Mouse (Mus musculus) MEL (cell line): ENCODE measurements around the gene Spire2. TPM values are rescaled to one million over a fixed set of nuclear protein-coding genes. Genes with fewer than 3 reads are reported as not detected.

Experiments used
- DNase-seq: peaks from one replicate; pipeline ENCODE4 v3.0.0; 2011; ENCODE audit warnings: low read depth, low spot score
- H3K27ac ChIP-seq: 2 replicates; pipeline ENCODE4 v1.5.1; 2012; ENCODE audit warnings: low read depth, mild to moderate bottlenecking, control low read depth, low read length, moderate library complexity; ENCODE audit not compliant: control insufficient read depth
- H3K27me3 ChIP-seq, 2 experiments: fragments of 150-350 bp in 1 of 2; sonication (generic) in 1 of 2; 2 replicates each; pipeline ENCODE4 v1.6.1; 2012; ENCODE audit warnings: low read length in 2 of 2, mild to moderate bottlenecking in 2 of 2, improper control_type of control experiment in 1 of 2, moderate library complexity in 1 of 2; ENCODE audit not compliant: insufficient read depth in 2 of 2, control insufficient read depth in 1 of 2
- H3K36me3 ChIP-seq, 2 experiments: 2 replicates each; pipeline ENCODE4 v1.6.1; 2012 to 2014; ENCODE audit warnings: low read length in 2 of 2, improper control_type of control experiment in 1 of 2, inconsistent platforms in 1 of 2, mild to moderate bottlenecking in 1 of 2; ENCODE audit not compliant: insufficient read depth in 2 of 2, control insufficient read depth in 1 of 2
- H3K4me1 ChIP-seq, 2 experiments: fragments of 150-350 bp in 1 of 2; sonication (generic) in 1 of 2; 2 replicates each; pipeline ENCODE4 v1.6.1; 2012; ENCODE audit warnings: low read length in 2 of 2, improper control_type of control experiment in 1 of 2, mild to moderate bottlenecking in 1 of 2; ENCODE audit not compliant: insufficient read depth in 2 of 2, control insufficient read depth in 1 of 2
- H3K4me3 ChIP-seq, 2 experiments: fragments of 150-350 bp in 1 of 2; sonication (generic) in 1 of 2; 2 replicates each; pipeline ENCODE4 v1.5.1; 2012; ENCODE audit warnings: low read depth in 2 of 2, low read length in 2 of 2, mild to moderate bottlenecking in 2 of 2, moderate library complexity in 2 of 2, control low read depth in 1 of 2, improper control_type of control experiment in 1 of 2; ENCODE audit not compliant: control insufficient read depth in 1 of 2, insufficient read depth in 1 of 2
- H3K79me2 ChIP-seq: 2 replicates; pipeline ENCODE4 v1.6.1; 2012; ENCODE audit warnings: mild to moderate bottlenecking, low read length, moderate library complexity; ENCODE audit not compliant: control insufficient read depth, poor library complexity, insufficient read depth
- H3K9ac ChIP-seq: 2 replicates; pipeline ENCODE4 v1.6.1; 2012; ENCODE audit warnings: low read depth, mild to moderate bottlenecking, control low read depth, low read length, moderate library complexity; ENCODE audit not compliant: control insufficient read depth, poor library complexity, severe bottlenecking
- H3K9me3 ChIP-seq: fragments of 150-350 bp; sonication (generic); replicated peaks from 2 replicates; pipeline ENCODE4 v1.6.1; 2012; ENCODE audit warnings: mild to moderate bottlenecking, low read length, improper control_type of control experiment, moderate library complexity; ENCODE audit not compliant: insufficient read depth
- CHD1 ChIP-seq: IDR thresholded peaks from 2 replicates; pipeline ENCODE4 v1.6.1; 2012; ENCODE audit warnings: low read depth, mild to moderate bottlenecking, inconsistent platforms, low read length, improper control_type of control experiment
- CHD2 ChIP-seq: IDR thresholded peaks from 2 replicates; pipeline ENCODE4 v1.6.1; 2011; ENCODE audit warnings: low read length, improper control_type of control experiment
- CTCF ChIP-seq, 3 experiments: IDR thresholded peaks in 2 of 3; conservative IDR thresholded peaks in 1 of 3; 2 replicates each; pipeline ENCODE4 v1.5.1; 2011 to 2012; ENCODE audit warnings: low read length in 3 of 3, low read depth in 2 of 3, mild to moderate bottlenecking in 2 of 3, improper control_type of control experiment in 1 of 3, inconsistent platforms in 1 of 3, mixed read lengths in 1 of 3, moderate library complexity in 1 of 3; ENCODE audit not compliant: control insufficient read depth in 1 of 3, insufficient read depth in 1 of 3, poor library complexity in 1 of 3, severe bottlenecking in 1 of 3
- E2F4 ChIP-seq: IDR thresholded peaks from 2 replicates; pipeline ENCODE4 v1.6.1; 2011; ENCODE audit warnings: low read depth, low read length, improper control_type of control experiment, borderline replicate concordance
- ELF1 ChIP-seq: IDR thresholded peaks from 2 replicates; pipeline ENCODE4 v1.6.1; 2014; ENCODE audit warnings: low read depth, mild to moderate bottlenecking, inconsistent platforms, low read length, improper control_type of control experiment, moderate library complexity
- GABPA ChIP-seq: IDR thresholded peaks from 2 replicates; pipeline ENCODE4 v1.6.1; 2012; ENCODE audit warnings: low read depth, mild to moderate bottlenecking, inconsistent platforms, low read length, improper control_type of control experiment, moderate library complexity
- HCFC1 ChIP-seq: IDR thresholded peaks from 2 replicates; pipeline ENCODE4 v1.6.1; 2012; ENCODE audit warnings: low read depth, mild to moderate bottlenecking, inconsistent platforms, low read length, improper control_type of control experiment, moderate library complexity
- MAFK ChIP-seq: IDR thresholded peaks from 2 replicates; pipeline ENCODE4 v1.6.1; 2011; ENCODE audit warnings: low read depth, mild to moderate bottlenecking, low read length, improper control_type of control experiment, borderline replicate concordance
- MAX ChIP-seq: IDR thresholded peaks from 2 replicates; pipeline ENCODE4 v1.6.1; 2011; ENCODE audit warnings: low read length, improper control_type of control experiment
- MAZ ChIP-seq: IDR thresholded peaks from 2 replicates; pipeline ENCODE4 v1.6.1; 2012; ENCODE audit warnings: low read depth, mild to moderate bottlenecking, inconsistent platforms, low read length, improper control_type of control experiment
- MEF2A ChIP-seq: IDR thresholded peaks from 2 replicates; pipeline ENCODE4 v1.6.1; 2014; ENCODE audit warnings: low read depth, mild to moderate bottlenecking, inconsistent platforms, low read length, improper control_type of control experiment; ENCODE audit not compliant: poor library complexity, insufficient replicate concordance, severe bottlenecking; ENCODE audit errors: extremely low read depth
- MXI1 ChIP-seq: IDR thresholded peaks from 2 replicates; pipeline ENCODE4 v1.6.1; 2011; ENCODE audit warnings: mild to moderate bottlenecking, low read depth, low read length, improper control_type of control experiment
- MYB ChIP-seq: IDR thresholded peaks from 2 replicates; pipeline ENCODE4 v1.6.1; 2011; ENCODE audit warnings: mild to moderate bottlenecking, low read depth, low read length, improper control_type of control experiment
- POLR2A ChIP-seq, 2 experiments: IDR thresholded peaks; 2 replicates each; pipeline ENCODE4 v1.6.1; 2011 to 2012; ENCODE audit warnings: low read length in 2 of 2, mild to moderate bottlenecking in 2 of 2, control low read depth in 1 of 2, improper control_type of control experiment in 1 of 2, low read depth in 1 of 2, moderate library complexity in 1 of 2; ENCODE audit not compliant: control insufficient read depth in 1 of 2, insufficient read depth in 1 of 2, poor library complexity in 1 of 2
- POLR2AphosphoS2 ChIP-seq: IDR thresholded peaks from 2 replicates; pipeline ENCODE4 v1.6.1; 2011; ENCODE audit warnings: low read length, improper control_type of control experiment
- POLR2AphosphoS5 ChIP-seq: IDR thresholded peaks from 2 replicates; pipeline ENCODE4 v1.6.1; 2012; ENCODE audit warnings: low read depth, borderline replicate concordance, mild to moderate bottlenecking, inconsistent platforms, low read length, moderate library complexity, mixed read lengths
- RAD21 ChIP-seq: IDR thresholded peaks from 2 replicates; pipeline ENCODE4 v1.6.1; 2011; ENCODE audit warnings: mild to moderate bottlenecking, low read depth, low read length, improper control_type of control experiment
- RCOR1 ChIP-seq: IDR thresholded peaks from 2 replicates; pipeline ENCODE4 v1.6.1; 2012; ENCODE audit warnings: low read depth, mild to moderate bottlenecking, inconsistent platforms, low read length, improper control_type of control experiment
- SIN3A ChIP-seq: IDR thresholded peaks from 2 replicates; pipeline ENCODE4 v1.6.1; 2012; ENCODE audit warnings: low read length, improper control_type of control experiment, inconsistent platforms
- TAL1 ChIP-seq: IDR thresholded peaks from 2 replicates; pipeline ENCODE4 v1.6.1; 2012; ENCODE audit warnings: mild to moderate bottlenecking, inconsistent platforms, low read length, moderate library complexity, mixed read lengths
- TCF12 ChIP-seq: IDR thresholded peaks from 2 replicates; pipeline ENCODE4 v1.6.1; 2014; ENCODE audit warnings: low read depth, mild to moderate bottlenecking, inconsistent platforms, low read length, improper control_type of control experiment, moderate library complexity
- UBTF ChIP-seq: IDR thresholded peaks from 2 replicates; pipeline ENCODE4 v1.6.1; 2012; ENCODE audit warnings: low read depth, mild to moderate bottlenecking, inconsistent platforms, low read length, improper control_type of control experiment, moderate library complexity, borderline replicate concordance; ENCODE audit not compliant: insufficient read depth
- USF2 ChIP-seq, 2 experiments: IDR thresholded peaks; 2 replicates each; pipeline ENCODE4 v1.6.1; 2011 to 2012; ENCODE audit warnings: improper control_type of control experiment in 2 of 2, low read length in 2 of 2, borderline replicate concordance in 1 of 2, inconsistent platforms in 1 of 2, low read depth in 1 of 2, mild to moderate bottlenecking in 1 of 2; ENCODE audit not compliant: insufficient read depth in 1 of 2
- ZC3H11A ChIP-seq: IDR thresholded peaks from 2 replicates; pipeline ENCODE4 v1.6.1; 2012; ENCODE audit warnings: low read depth, mild to moderate bottlenecking, inconsistent platforms, low read length, improper control_type of control experiment
- ZKSCAN1 ChIP-seq: IDR thresholded peaks from 2 replicates; pipeline ENCODE4 v1.6.1; 2012; ENCODE audit warnings: low read depth, mild to moderate bottlenecking, inconsistent platforms, low read length, improper control_type of control experiment, moderate library complexity
- ZMIZ1 ChIP-seq: IDR thresholded peaks from 2 replicates; pipeline ENCODE4 v1.6.1; 2012; ENCODE audit warnings: low read depth, mild to moderate bottlenecking, inconsistent platforms, low read length, improper control_type of control experiment, moderate library complexity
- ZNF384 ChIP-seq: IDR thresholded peaks from 2 replicates; pipeline ENCODE4 v1.6.1; 2012; ENCODE audit warnings: low read depth, mild to moderate bottlenecking, inconsistent platforms, low read length, improper control_type of control experiment
- polyA plus RNA-seq, 2 experiments: library from polyadenylated mRNA; stranded (reverse) in 1 of 2; unstranded in 1 of 2; fragments of >175 nt in 1 of 2; fragments of >200 nt in 1 of 2; gene quantifications; 2 replicates each; pipeline versions ENCODE4 v1.2.1 to v1.2.4; 2012; ENCODE audit warnings: low replicate concordance in 2 of 2, low read depth in 1 of 2; ENCODE audit not compliant: insufficient read length in 2 of 2, insufficient read depth in 1 of 2, missing spikeins in 1 of 2
- total RNA-seq: library from RNA; depleted of rRNA; stranded (reverse); fragments of 300-350 nt; gene quantifications from 2 replicates; pipeline ENCODE4 v1.2.3, GENCODE M21; 2012

The Spire2 gene
- total and polyA plus RNA-seq, 3 experiments, result 1.1 to 5.4 TPM; not detected in 1

DNA sequence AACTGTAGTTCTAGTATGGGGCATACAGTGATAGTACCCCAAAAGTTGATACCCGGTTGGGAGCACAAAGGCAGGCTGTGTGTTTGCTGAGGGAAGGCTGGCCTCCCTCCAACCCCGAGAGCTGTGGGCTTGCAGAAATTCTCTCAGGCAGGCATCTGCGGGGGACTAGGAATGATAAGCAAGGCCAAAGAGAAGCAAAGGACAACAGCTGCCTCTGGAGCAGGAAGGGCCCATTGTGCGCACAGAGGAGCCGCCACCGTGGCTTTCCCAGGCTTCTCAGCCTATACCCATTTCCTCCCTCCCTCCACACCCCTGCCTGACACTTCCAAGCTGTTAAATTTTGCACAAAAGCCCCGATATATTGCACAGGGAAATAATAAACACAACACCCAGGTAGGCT lies 1.4 kb downstream of the Spire2 start:
- DNase-seq, result no peak
- peaks cover 0 to 19% of the 10 kb centered on the region in 2 experiments; a peak in 3 of 4 replicates for H3K4me1 ChIP-seq
- H3K9ac ChIP-seq, result no peak overlapping the region
- H3K4me3 ChIP-seq, result no peak overlapping the region
- TF ChIP-seq ELF1, result no peak
- no peak for TF ChIP-seq MAZ
- TF ChIP-seq MAX, result no peak
- no peak for TF ChIP-seq POLR2A (IDR thresholded peaks at IDR 0.05; ENCODE audit: control insufficient read depth in 1 of 2, insufficient read depth in 1 of 2, low read depth in 1 of 2, low read length in 2 of 2, poor library complexity in 1 of 2)
- no peak for TF ChIP-seq MEF2A
- no peak for TF ChIP-seq POLR2AphosphoS5
- TF ChIP-seq CHD1, result no peak
- TF ChIP-seq ZNF384, result no peak
- no peak for TF ChIP-seq TAL1
- no peak for TF ChIP-seq POLR2AphosphoS2
- no peak for TF ChIP-seq ZMIZ1
- no peak for TF ChIP-seq MXI1
- no peak for TF ChIP-seq ZKSCAN1
- no peak for TF ChIP-seq RAD21
- TF ChIP-seq E2F4, result no peak
- TF ChIP-seq SIN3A, result no peak
- no peak for TF ChIP-seq USF2 (IDR thresholded peaks at IDR 0.05; ENCODE audit: borderline replicate concordance in 1 of 2, insufficient read depth in 1 of 2, low read depth in 1 of 2, low read length in 2 of 2)
- TF ChIP-seq ZC3H11A, result no peak
- no peak for TF ChIP-seq TCF12
- no peak for TF ChIP-seq RCOR1
- no peaks in the 10 kb centered on the region for H3K27me3 ChIP-seq
- peaks cover 0 to 9% of the 10 kb centered on the region in 2 experiments; a peak in 2 of 4 replicates for H3K36me3 ChIP-seq
- no peak overlapping the region for H3K27ac ChIP-seq
- H3K79me2 ChIP-seq, result no peaks in the 10 kb centered on the region
- H3K9me3 ChIP-seq, result no peaks in the 10 kb centered on the region

- Histone ChIP-seq H3K79me2 (no peaks in the 10 kb centered on the region), H3K4me1 (peaks cover 0 to 15% of the 10 kb centered on the region in 2 experiments; a peak in 3 of 4 replicates), H3K9me3 (no peaks in the 10 kb centered on the region), H3K27ac (no peak overlapping the region), H3K9ac (no peak overlapping the region), H3K27me3 (no peaks in the 10 kb centered on the region), H3K36me3 (peaks cover 0 to 5% of the 10 kb centered on the region in 2 experiments; a peak in 1 of 4 replicates), H3K4me3 (no peak overlapping the region)
- DNase-seq, result no peak
- no peak for TF ChIP-seq ZC3H11A
- TF ChIP-seq RCOR1, result no peak
- no peak for TF ChIP-seq MAZ
- TF ChIP-seq ZKSCAN1, result no peak
- TF ChIP-seq ZNF384, result no peak
- TF ChIP-seq E2F4, result no peak
- TF ChIP-seq UBTF, result no peak
- TF ChIP-seq USF2 (IDR thresholded peaks at IDR 0.05; ENCODE audit: borderline replicate concordance in 1 of 2, insufficient read depth in 1 of 2, low read depth in 1 of 2, low read length in 2 of 2), result no peak
- no peak for TF ChIP-seq HCFC1
- no peak for TF ChIP-seq SIN3A
- no peak for TF ChIP-seq MYB
- no peak for TF ChIP-seq GABPA
- no peak for TF ChIP-seq TCF12
- no peak for TF ChIP-seq MEF2A
- TF ChIP-seq CHD2, result no peak
- TF ChIP-seq MAFK, result no peak
- TF ChIP-seq CTCF (IDR thresholded peaks at IDR 0.05 in 2 of 3, conservative IDR thresholded peaks at IDR 0.05 in 1 of 3; ENCODE audit: control insufficient read depth in 1 of 3, insufficient read depth in 1 of 3, low read depth in 2 of 3, low read length in 3 of 3, poor library complexity in 1 of 3, severe bottlenecking in 1 of 3), result no peak
- TF ChIP-seq CHD1, result no peak
- no peak for TF ChIP-seq POLR2AphosphoS2
Observed at GRCm38 (mm10) chr8:123334467-123334866, 2.0 kb downstream of the Spire2 start.
